Mouse (Mus musculus) small intestine, adult 2 months (tissue): ENCODE measurements around the gene Ythdf1.

Experiments
- CTCF ChIP-seq: fragments of 200-500 bp; IDR thresholded peaks from 2 replicates; pipeline ENCODE4 v1.5.1; 2012; ENCODE audit warnings: low read depth, mild to moderate bottlenecking, control low read depth, inconsistent platforms, low read length, moderate library complexity, mixed read lengths; ENCODE audit not compliant: insufficient replicate concordance, insufficient read length; ENCODE audit errors: extremely low read depth
- POLR2A ChIP-seq: fragments of 200-500 bp; IDR thresholded peaks from 2 replicates; pipeline ENCODE4 v1.6.1; 2012; ENCODE audit warnings: low read depth, mild to moderate bottlenecking, control low read depth, inconsistent platforms, low read length, moderate library complexity

DNA sequence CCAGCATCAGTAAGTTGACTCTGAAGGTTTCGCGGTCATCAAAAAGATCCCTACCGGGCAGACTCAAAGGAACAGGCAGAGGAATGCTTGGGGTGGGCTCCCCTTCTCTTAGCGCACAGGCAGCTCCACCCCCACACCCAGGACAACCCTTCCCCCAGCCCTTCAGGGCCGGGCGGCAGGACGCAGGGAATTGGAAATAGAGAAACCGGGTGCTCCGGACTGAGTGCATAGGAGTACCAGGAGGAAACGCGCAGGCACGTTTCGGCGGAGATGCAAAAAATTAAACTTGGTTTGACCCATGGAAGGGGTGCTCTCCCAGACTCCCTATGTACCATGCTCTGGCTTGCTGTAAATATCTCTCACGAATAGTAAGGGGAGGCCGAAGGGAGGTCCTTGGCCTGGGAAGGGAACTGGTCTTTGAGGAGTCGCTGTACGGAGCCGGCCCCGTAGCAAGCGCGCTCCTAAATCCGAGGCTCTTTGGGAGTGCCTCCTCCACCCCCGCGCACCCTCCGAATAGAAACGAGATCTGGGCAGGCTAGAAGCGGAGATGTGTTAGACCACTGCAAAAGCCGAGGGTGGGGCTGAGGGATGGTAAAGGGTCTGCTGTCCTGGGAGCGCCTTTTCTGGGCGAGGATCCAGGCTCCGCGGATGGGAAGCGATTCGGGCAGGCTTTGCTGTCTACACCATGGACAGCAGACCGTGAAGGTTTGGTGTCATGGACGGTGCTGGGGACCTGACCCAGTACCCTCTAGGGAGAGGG, 29.5 kb downstream of the Ythdf1 start:
- TF ChIP-seq POLR2A (no peak), CTCF (no peak)
